Mouse (Mus musculus): ENCODE data around the gene Ccdc138. TPM values are rescaled to one million over a fixed set of nuclear protein-coding genes. Genes with fewer than 3 reads are reported as not detected.
"Not testable (repeated sequence)": the region's sequence is repeated elsewhere in the genome, so short reads cannot be mapped to it uniquely, and the experiment has no call there.

Gene Ccdc138
- polyA plus RNA-seq, 1 experiment from 2014 or later = 9.7 TPM

DNA sequence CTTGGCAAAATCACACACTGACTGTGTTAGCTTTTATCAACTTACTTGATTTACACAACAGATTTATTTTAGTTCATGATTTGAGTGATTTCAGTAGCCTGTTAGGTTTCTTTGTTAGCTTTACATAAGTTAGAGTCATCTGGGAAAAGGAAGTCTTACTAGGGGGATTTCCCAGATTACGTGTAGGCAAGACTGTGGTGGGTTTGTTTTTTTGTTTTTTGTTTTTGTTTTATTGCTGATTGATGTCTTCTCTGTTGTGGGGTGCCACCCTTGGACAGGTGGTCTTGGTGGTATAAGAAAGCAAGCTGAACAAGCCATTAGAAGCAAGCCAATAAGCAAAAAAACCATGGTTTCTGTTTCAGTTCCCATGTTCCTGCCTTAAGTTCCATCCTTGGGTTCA is 31.6 kb downstream of the Ccdc138 start:
- Histone ChIP-seq H3K9me3 (replicated peaks) (no peaks in the 10 kb centered on the region), H3K27ac (replicated peaks) (no peak overlapping the region), H3K4me1 (no peaks in the 10 kb centered on the region), H3K36me3 (peaks cover 14% of the 10 kb centered on the region), H3K9ac (no peak overlapping the region), H3K27me3 (no peaks in the 10 kb centered on the region), H3K4me2 (replicated peaks) (no peak overlapping the region), H3K4me3 (replicated peaks) (no peak overlapping the region)
- 84% methylated on average over 1 of the region's 1 CpGs for WGBS
- ATAC-seq (ENCODE audit: insufficient number of reproducible peaks, low FRiP score, low TSS enrichment, low read depth) = no peak

GRCm38 (mm10) chr10:58530896-58531790 is 33.4 kb downstream of the Ccdc138 start:
- WGBS = 84% methylated on average over 10 of the region's 10 CpGs
- ATAC-seq (ENCODE audit: insufficient number of reproducible peaks, low FRiP score, low TSS enrichment, low read depth) = no peak
- no peak overlapping the region for H3K4me3 ChIP-seq (replicated peaks)

DNA sequence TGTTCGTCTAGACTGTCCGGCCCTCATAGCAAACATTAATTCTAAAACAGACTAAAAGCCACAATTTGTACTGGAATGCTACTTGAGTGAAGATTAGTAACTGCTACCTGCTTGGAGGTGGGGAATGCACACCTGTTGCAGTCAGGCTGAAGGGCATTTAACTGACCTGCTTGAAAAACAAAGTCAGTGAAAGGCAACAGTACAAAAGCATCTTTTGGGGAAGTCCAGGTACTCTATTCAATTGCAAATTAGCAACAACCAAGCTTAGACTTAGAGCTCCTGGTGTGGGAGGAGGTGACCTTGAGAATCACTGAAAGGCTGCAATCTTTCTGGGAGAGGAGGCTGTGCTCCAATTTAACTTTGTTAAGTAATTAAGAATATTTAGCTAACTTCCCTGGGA is 34.4 kb downstream of the Ccdc138 start:
- Histone ChIP-seq H3K9me3 (replicated peaks) (no peaks in the 10 kb centered on the region), H3K27me3 (no peaks in the 10 kb centered on the region), H3K4me2 (replicated peaks) (no peak overlapping the region), H3K4me1 (no peaks in the 10 kb centered on the region), H3K36me3 (peaks cover 7% of the 10 kb centered on the region), H3K27ac (replicated peaks) (no peak overlapping the region), H3K4me3 (replicated peaks) (no peak overlapping the region), H3K9ac (no peak overlapping the region)
- WGBS = 96% methylated on average over 2 of the region's 2 CpGs
- ATAC-seq (ENCODE audit: insufficient number of reproducible peaks, low FRiP score, low TSS enrichment, low read depth) = no peak

More at GRCm38 (mm10) chr10:58530896-58531790, 33.4 kb downstream of the Ccdc138 start:
- no peak overlapping the region for H3K27ac ChIP-seq (replicated peaks)
- H3K36me3 ChIP-seq = peaks cover 7% of the 10 kb centered on the region
- H3K9me3 ChIP-seq (replicated peaks) = no peaks in the 10 kb centered on the region
- H3K4me2 ChIP-seq (replicated peaks) = no peak overlapping the region
- no peaks in the 10 kb centered on the region for H3K4me1 ChIP-seq
- H3K27me3 ChIP-seq = no peaks in the 10 kb centered on the region
- H3K9ac ChIP-seq = no peak overlapping the region

DNA sequence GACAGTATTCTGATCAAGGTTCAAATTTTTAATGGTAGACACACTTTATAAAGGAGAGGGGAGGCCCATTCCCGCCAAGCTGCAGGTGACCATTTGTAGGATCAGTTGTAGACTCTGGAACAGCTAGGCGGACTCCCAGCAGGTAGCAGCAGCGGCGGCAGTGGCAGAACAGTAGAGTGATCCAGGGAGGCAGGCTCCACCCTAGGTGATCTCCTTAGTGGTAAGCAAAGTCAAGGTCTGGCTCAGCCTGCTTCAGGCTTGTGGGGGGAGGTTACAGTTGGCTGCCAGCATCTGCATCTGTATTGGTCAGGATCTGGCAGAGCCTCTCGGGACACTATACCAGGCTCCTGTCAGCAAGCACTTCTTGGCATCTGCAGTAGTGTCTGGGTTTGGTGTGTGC is 38.5 kb downstream of the Ccdc138 start:
- H3K4me1 ChIP-seq; H3K27ac ChIP-seq (replicated peaks); H3K9ac ChIP-seq; ATAC-seq (ENCODE audit: insufficient number of reproducible peaks, low FRiP score, low TSS enrichment, low read depth); H3K4me2 ChIP-seq (replicated peaks); H3K4me3 ChIP-seq (replicated peaks); H3K9me3 ChIP-seq (replicated peaks); H3K27me3 ChIP-seq; H3K36me3 ChIP-seq: not testable (repeated sequence)
- WGBS = 83% methylated on average over 5 of the region's 5 CpGs

GRCm38 (mm10) chr10:58540613-58541012 is 42.9 kb downstream of the Ccdc138 start:
- Histone ChIP-seq H3K4me3 (replicated peaks) (no peak overlapping the region), H3K4me2 (replicated peaks) (no peak overlapping the region), H3K4me1 (no peaks in the 10 kb centered on the region), H3K36me3 (peaks cover 13% of the 10 kb centered on the region; the same call in 1 of the 2 replicates), H3K27me3 (no peaks in the 10 kb centered on the region), H3K27ac (replicated peaks) (no peak overlapping the region), H3K9me3 (replicated peaks) (no peaks in the 10 kb centered on the region), H3K9ac (no peak overlapping the region)
- WGBS = 65% methylated on average over 13 of the region's 13 CpGs
- no peak for ATAC-seq (ENCODE audit: insufficient number of reproducible peaks, low FRiP score, low TSS enrichment, low read depth)

DNA sequence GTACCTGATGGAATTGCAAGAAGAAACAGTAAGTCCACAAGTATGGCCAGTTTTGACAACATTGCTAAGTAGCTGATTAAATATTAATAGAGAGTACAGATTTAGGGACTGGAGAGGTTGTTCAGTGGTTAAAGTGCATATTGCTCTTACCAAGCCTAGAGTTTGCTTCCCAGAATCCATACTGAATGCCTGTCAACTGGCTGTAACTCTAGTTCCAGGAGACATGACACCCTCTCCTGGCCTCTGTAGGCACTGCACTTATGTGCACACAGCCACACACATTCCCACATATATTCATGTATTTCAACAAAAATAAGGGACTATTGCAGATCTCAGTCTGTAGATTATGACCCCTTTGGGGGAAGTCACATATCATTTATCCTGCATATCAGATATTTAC is 51.0 kb downstream of the Ccdc138 start:
- H3K36me3 ChIP-seq = no peaks in the 10 kb centered on the region
- ATAC-seq (ENCODE audit: insufficient number of reproducible peaks, low FRiP score, low TSS enrichment, low read depth) = no peak
- no peak overlapping the region for H3K27ac ChIP-seq (replicated peaks)
- H3K9me3 ChIP-seq (replicated peaks) = no peaks in the 10 kb centered on the region
- H3K4me1 ChIP-seq = no peaks in the 10 kb centered on the region
- no peak overlapping the region for H3K4me3 ChIP-seq (replicated peaks)
- H3K9ac ChIP-seq = no peak overlapping the region
- no peak overlapping the region for H3K4me2 ChIP-seq (replicated peaks)
- H3K27me3 ChIP-seq = no peaks in the 10 kb centered on the region

DNA sequence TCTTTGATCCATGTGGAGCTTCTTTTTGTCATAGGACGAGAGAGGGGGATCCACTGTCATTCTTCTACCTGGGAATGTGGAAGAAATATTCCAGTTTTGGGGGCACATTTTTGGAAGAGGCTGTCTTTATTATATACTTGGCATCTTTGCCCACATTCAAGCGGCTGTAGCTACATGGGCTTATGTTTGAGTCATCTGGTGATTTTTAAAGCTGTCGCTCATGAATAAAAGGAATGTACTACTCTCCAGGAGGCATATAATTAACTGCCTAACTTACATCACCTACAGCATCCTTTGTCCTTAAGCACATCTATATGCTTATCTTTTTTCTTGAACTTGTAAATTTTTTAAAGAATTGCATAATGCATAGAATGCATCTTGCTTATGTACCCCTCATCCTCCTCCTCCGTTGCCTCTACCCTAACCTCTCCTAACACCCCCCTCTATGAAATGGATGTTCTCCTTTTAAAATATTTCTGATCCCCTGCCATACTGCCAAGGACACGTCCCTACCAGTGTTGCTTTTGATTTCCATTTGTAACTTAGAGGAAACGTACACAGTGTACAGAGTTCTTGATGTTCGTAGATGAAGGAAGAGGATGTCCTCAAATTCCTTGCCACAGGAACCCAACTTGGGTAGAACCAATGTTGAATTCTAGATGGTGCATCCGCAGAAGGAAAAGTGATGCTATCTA is 57.1 kb downstream of the Ccdc138 start:
- no peaks in the 10 kb centered on the region for H3K4me1 ChIP-seq
- H3K36me3 ChIP-seq = no peaks in the 10 kb centered on the region
- no peak overlapping the region for H3K4me2 ChIP-seq (replicated peaks)
- no peaks in the 10 kb centered on the region for H3K9me3 ChIP-seq (replicated peaks)
- 76% methylated on average over 8 of the region's 8 CpGs for WGBS
- H3K4me3 ChIP-seq (replicated peaks) = no peak overlapping the region
- no peak for ATAC-seq (ENCODE audit: insufficient number of reproducible peaks, low FRiP score, low TSS enrichment, low read depth)
- H3K27me3 ChIP-seq = no peaks in the 10 kb centered on the region
- H3K27ac ChIP-seq (replicated peaks) = no peak overlapping the region
- H3K9ac ChIP-seq = no peak overlapping the region

DNA sequence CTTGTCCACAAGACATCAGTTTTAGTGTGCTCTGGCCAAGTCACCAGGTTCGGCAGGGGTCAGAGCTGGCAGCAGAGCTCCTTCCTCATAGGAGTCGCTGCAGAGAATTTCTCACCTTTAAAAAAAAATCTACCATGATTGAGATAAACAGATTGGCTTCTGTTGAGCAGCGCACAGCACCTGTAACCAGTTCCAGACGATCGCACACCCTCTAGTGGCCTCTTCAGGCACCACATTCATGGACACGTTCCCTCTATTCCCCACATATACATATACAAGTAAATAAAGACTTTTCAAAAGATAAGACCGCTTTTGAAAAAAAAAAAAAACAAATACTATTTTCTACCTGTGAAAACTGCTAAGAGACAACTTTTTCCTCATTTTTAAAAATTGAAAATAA is 61.4 kb downstream of the Ccdc138 start:
- H3K27me3 ChIP-seq = no peaks in the 10 kb centered on the region
- no peaks in the 10 kb centered on the region for H3K4me1 ChIP-seq
- H3K9ac ChIP-seq = no peak overlapping the region
- no peaks in the 10 kb centered on the region for H3K36me3 ChIP-seq
- no peak overlapping the region for H3K4me2 ChIP-seq (replicated peaks)
- 26% methylated on average over 7 of the region's 7 CpGs for WGBS
- ATAC-seq (ENCODE audit: insufficient number of reproducible peaks, low FRiP score, low TSS enrichment, low read depth) = no peak
- H3K4me3 ChIP-seq (replicated peaks) = no peak overlapping the region
- no peak overlapping the region for H3K27ac ChIP-seq (replicated peaks)
- H3K9me3 ChIP-seq (replicated peaks) = no peaks in the 10 kb centered on the region

DNA sequence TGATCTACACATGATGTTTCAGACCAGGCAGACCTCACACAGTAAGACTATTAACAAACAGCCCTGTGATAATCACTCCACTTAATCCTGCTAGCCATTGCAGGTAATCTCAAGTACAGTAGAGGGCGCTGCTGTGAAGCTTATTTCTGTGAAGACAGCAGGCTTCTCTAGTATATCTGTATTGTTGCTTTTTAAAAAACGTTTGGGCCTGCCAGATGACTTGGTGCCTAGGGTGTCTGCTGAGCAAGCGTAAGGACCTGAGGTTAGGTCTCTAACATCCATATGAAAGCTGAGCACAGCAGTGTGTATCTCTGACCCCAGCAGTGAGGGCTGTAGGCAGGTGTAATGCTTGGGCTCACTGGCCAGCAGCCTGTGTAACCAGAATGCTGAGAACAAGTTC is 62.2 kb downstream of the Ccdc138 start:
- Histone ChIP-seq H3K4me1 (no peaks in the 10 kb centered on the region), H3K4me2 (replicated peaks) (no peak overlapping the region), H3K9ac (no peak overlapping the region), H3K27ac (replicated peaks) (no peak overlapping the region), H3K4me3 (replicated peaks) (no peak overlapping the region), H3K9me3 (replicated peaks) (no peaks in the 10 kb centered on the region), H3K36me3 (no peaks in the 10 kb centered on the region), H3K27me3 (no peaks in the 10 kb centered on the region)
- WGBS = 21% methylated on average over 3 of the region's 3 CpGs
- ATAC-seq (ENCODE audit: insufficient number of reproducible peaks, low FRiP score, low TSS enrichment, low read depth) = no peak

GRCm38 (mm10) chr10:58560521-58560920 is 62.8 kb downstream of the Ccdc138 start:
- Histone ChIP-seq H3K36me3 (no peaks in the 10 kb centered on the region), H3K27me3 (no peaks in the 10 kb centered on the region), H3K9me3 (replicated peaks) (no peaks in the 10 kb centered on the region), H3K4me2 (replicated peaks) (no peak overlapping the region), H3K4me3 (replicated peaks) (no peak overlapping the region), H3K9ac (no peak overlapping the region), H3K4me1 (no peaks in the 10 kb centered on the region), H3K27ac (replicated peaks) (no peak overlapping the region)
- WGBS = 84% methylated on average over 6 of the region's 6 CpGs
- no peak for ATAC-seq (ENCODE audit: insufficient number of reproducible peaks, low FRiP score, low TSS enrichment, low read depth)

GRCm38 (mm10) chr10:58585427-58586223 is 87.9 kb downstream of the Ccdc138 start:
- ATAC-seq (ENCODE audit: insufficient number of reproducible peaks, low FRiP score, low TSS enrichment, low read depth) = no peak
- Histone ChIP-seq H3K9me3 (replicated peaks) (no peaks in the 10 kb centered on the region), H3K27ac (replicated peaks) (no peak overlapping the region), H3K4me1 (no peaks in the 10 kb centered on the region), H3K27me3 (no peaks in the 10 kb centered on the region), H3K9ac (no peak overlapping the region), H3K4me3 (replicated peaks) (no peak overlapping the region), H3K36me3 (no peaks in the 10 kb centered on the region), H3K4me2 (replicated peaks) (no peak overlapping the region)
- 52% methylated on average over 5 of the region's 5 CpGs for WGBS

Measured in embryonic facial prominence, embryonic 15.5 days (tissue).